Comparison of ENCODE assay signal across 23 mouse cellular contexts in the genomic region with DNA sequence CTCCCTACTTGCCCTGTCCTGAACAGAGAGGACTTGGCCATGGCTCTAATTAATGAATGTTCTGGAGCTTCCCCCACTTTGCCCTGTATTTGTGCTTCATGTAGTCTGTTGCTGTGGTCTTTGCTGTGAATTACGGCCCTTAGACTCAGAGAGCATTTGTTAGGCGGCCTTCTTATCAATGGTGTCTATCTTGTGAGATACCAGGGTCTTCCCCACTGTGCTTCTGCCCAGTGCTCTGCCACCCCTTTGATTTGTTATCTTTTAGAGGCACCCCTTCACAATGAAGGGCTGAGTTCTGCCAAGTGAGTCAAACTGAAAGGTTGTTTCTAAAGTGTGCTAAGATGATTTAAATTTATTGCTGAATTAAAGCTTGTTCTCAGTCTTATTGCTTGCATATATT. TPM values are rescaled to one million over a fixed set of nuclear protein-coding genes. Genes with fewer than 3 reads are reported as not detected.
A peak's percentile ranks its signal among the peaks of the same experiment; 100 is the strongest.
DNase-seq lines count a peak whose midpoint lies in the region; ATAC-seq lines count a peak whose summit lies in the region.
"Had no signal": no experiment of that assay in that cellular context is flagged by ENCODE, and none has a peak within 500 bp of the region (broad histone marks: within the 10 kb centered on the region; RNA-seq: fewer than 3 reads in every experiment).

No protein-coding gene starts in this region.

- H3K4me1 ChIP-seq in midbrain, embryonic 11.5 days (ENCODE audit: control insufficient read depth, insufficient read depth, low read length) = no peaks in the 10 kb centered on the region
- H3K4me1 ChIP-seq in midbrain, embryonic 14.5 days (ENCODE audit: control insufficient read depth, insufficient read depth, low read length) = no peaks in the 10 kb centered on the region
- H3K4me1 ChIP-seq: embryonic facial prominence, embryonic 15.5 days; forebrain, embryonic 10.5 days; forebrain, embryonic 12.5 days had no signal

- H3K4me2 ChIP-seq in midbrain, embryonic 11.5 days = no peak overlapping the region
- no peak overlapping the region for H3K4me2 ChIP-seq in midbrain, embryonic 14.5 days (ENCODE audit: low read length)
- H3K4me2 ChIP-seq: embryonic facial prominence, embryonic 13.5 days; embryonic facial prominence, embryonic 15.5 days; forebrain, embryonic 12.5 days had no signal

- H3K9me3 ChIP-seq in midbrain, embryonic 11.5 days (ENCODE audit: control insufficient read depth, low read length) = no peaks in the 10 kb centered on the region
- no peaks in the 10 kb centered on the region for H3K9me3 ChIP-seq in midbrain, embryonic 14.5 days (ENCODE audit: control insufficient read depth, low read length)
- H3K9me3 ChIP-seq: embryonic facial prominence, embryonic 13.5 days; embryonic facial prominence, embryonic 15.5 days; forebrain, embryonic 10.5 days; forebrain, embryonic 12.5 days had no signal

- no peak overlapping the region for H3K4me3 ChIP-seq in midbrain, embryonic 11.5 days (ENCODE audit: low read depth, low read length)
- H3K4me3 ChIP-seq in midbrain, embryonic 14.5 days (replicated peaks; ENCODE audit: low read depth, low read length) = no peak overlapping the region
- H3K4me3 ChIP-seq: embryonic facial prominence, embryonic 13.5 days; embryonic facial prominence, embryonic 15.5 days; erythroblast, embryonic 14.5 days; forebrain, embryonic 10.5 days; forebrain, embryonic 12.5 days had no signal

- H3K27me3 ChIP-seq in midbrain, embryonic 11.5 days (ENCODE audit: control insufficient read depth, insufficient read depth, low read length) = no peaks in the 10 kb centered on the region
- no peaks in the 10 kb centered on the region for H3K27me3 ChIP-seq in midbrain, embryonic 14.5 days (ENCODE audit: control insufficient read depth, insufficient read depth, low read length)
- H3K27me3 ChIP-seq: embryonic facial prominence, embryonic 13.5 days; embryonic facial prominence, embryonic 15.5 days; forebrain, embryonic 12.5 days had no signal

- H3K36me3 ChIP-seq in midbrain, embryonic 11.5 days (ENCODE audit: control insufficient read depth, insufficient read depth, low read length) = no peaks in the 10 kb centered on the region
- H3K36me3 ChIP-seq in midbrain, embryonic 14.5 days (ENCODE audit: control insufficient read depth, insufficient read depth, low read length) = no peaks in the 10 kb centered on the region
- H3K36me3 ChIP-seq: embryonic facial prominence, embryonic 13.5 days; embryonic facial prominence, embryonic 15.5 days; forebrain, embryonic 10.5 days; forebrain, embryonic 12.5 days had no signal

- DNase-seq in midbrain, embryonic 11.5 days (ENCODE audit: low spot score, missing footprints) = peak; percentile 4
- no peak for DNase-seq in midbrain, embryonic 14.5 days
- DNase-seq in cerebellum, postnatal 25 days = no peak
- no peak for DNase-seq in lung, postnatal 4 days
- DNase-seq: adrenal gland, adult 8-10 months; adrenal gland, postnatal 14 days; adrenal gland, postnatal 36 days; cerebellum, adult 11-12 months; cerebellum, adult 2 months; cerebellum, adult 9-10 months; cerebellum, postnatal 10 days; cerebellum, postnatal 36 days; embryo, embryonic 11 days had no signal

- H3K27ac ChIP-seq in midbrain, embryonic 11.5 days (ENCODE audit: low read depth, low read length) = no peak overlapping the region
- H3K27ac ChIP-seq in midbrain, embryonic 14.5 days (replicated peaks; ENCODE audit: low read depth, low read length) = no peak overlapping the region
- H3K27ac ChIP-seq: embryonic facial prominence, embryonic 13.5 days; embryonic facial prominence, embryonic 15.5 days; forebrain, embryonic 10.5 days; forebrain, embryonic 12.5 days had no signal

- no peak for ATAC-seq in midbrain, embryonic 11.5 days (ENCODE audit: low FRiP score)
- ATAC-seq in midbrain, embryonic 14.5 days (ENCODE audit: low FRiP score, low TSS enrichment) = no peak
- 0 out of 2 replicates have a peak, but pooled peaks have one; percentile 26 for ATAC-seq in megakaryocyte progenitor cell, adult 5-6 weeks (replicated peaks; ENCODE audit: poor library complexity)
- ATAC-seq: activated CD4-positive, CD25-positive, alpha-beta regulatory T cell, adult 4 months; forebrain, embryonic 14.5 days; forebrain, embryonic 16.5 days; Patski had no signal

- WGBS in midbrain, embryonic 11.5 days = 80% methylated on average over 2 of the region's 2 CpGs
- WGBS in midbrain, embryonic 14.5 days = 80% methylated on average over 2 of the region's 2 CpGs

- no peak overlapping the region for H3K9ac ChIP-seq in midbrain, embryonic 11.5 days (ENCODE audit: low read length)
- H3K9ac ChIP-seq in midbrain, embryonic 14.5 days (replicated peaks; ENCODE audit: low read length) = no peak overlapping the region
- H3K9ac ChIP-seq: embryonic facial prominence, embryonic 13.5 days; embryonic facial prominence, embryonic 15.5 days; forebrain, embryonic 12.5 days had no signal

RNA-seq across cellular contexts. Expression of a gene that starts 7.9 kb away (rescaled TPM):
- polyA plus RNA-seq in midbrain, embryonic 11.5 days (2014; fragmentation: Nextera tagmentation; extraction: Ambion mirVana) = 94.6 and 96.4 TPM in 2 replicates
- 131 and 143 TPM in 2 replicates for polyA plus RNA-seq in midbrain, embryonic 14.5 days (2014; fragmentation: Nextera tagmentation; extraction: Ambion mirVana)
- total RNA-seq in megakaryocyte progenitor cell, adult 5-6 weeks (2015) = 7.9 and 9.6 TPM in 2 replicates
- total RNA-seq in megakaryocyte progenitor cell, adult 5-6 weeks (2017) = 5.5 and 9.0 TPM in 2 replicates
- polyA plus RNA-seq: erythroblast, embryonic 14.5 days had no signal
